Mouse (Mus musculus) thymus, adult 2 months (tissue): ENCODE measurements at regions not wholly inside any gene's neighbourhood (a gene's known extent, or its start where the extent isn't known, plus 50 kb on each side); places are given as distances from the start of the nearest gene placed in this dataset.

ENCODE experiments used
- CTCF ChIP-seq: fragments of 200-500 bp; IDR thresholded peaks from 2 replicates; pipeline ENCODE4 v1.5.1; 2012; ENCODE audit warnings: mild to moderate bottlenecking, control low read depth, low read length, moderate library complexity, borderline replicate concordance; ENCODE audit not compliant: control insufficient read depth, poor library complexity, insufficient read depth; ENCODE audit errors: extremely low read depth
- POLR2A ChIP-seq: fragments of 200-500 bp; IDR thresholded peaks from 2 replicates; pipeline ENCODE4 v1.6.1; 2012; ENCODE audit warnings: mild to moderate bottlenecking, low read length, control low read depth, moderate library complexity; ENCODE audit not compliant: control insufficient read depth, poor library complexity, insufficient read depth; ENCODE audit errors: extremely low read depth

DNA sequence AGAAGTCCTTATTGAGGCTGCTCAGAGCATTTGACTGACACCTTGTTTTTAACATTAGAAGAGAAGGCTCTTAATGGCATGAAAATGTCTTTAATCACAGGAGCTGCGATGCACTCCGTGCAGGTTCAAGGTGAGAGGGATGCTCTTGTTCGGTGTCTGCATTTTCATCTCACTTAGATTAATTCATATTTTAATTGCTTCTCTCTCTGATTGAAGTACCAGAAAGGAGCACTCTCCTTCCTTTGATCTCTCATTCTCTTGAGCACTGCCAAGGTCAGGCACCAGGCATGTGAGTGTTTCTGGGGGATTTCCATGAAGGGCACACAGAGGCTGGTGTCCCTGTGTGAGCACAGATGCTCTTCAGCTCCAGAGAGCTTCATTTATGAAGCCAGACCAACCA is 752.0 kb upstream of the Castor2 start:
- TF ChIP-seq POLR2A = no peak
- TF ChIP-seq CTCF = no peak
